9 mouse cellular contexts compared by ENCODE assay signal in the genomic region with DNA sequence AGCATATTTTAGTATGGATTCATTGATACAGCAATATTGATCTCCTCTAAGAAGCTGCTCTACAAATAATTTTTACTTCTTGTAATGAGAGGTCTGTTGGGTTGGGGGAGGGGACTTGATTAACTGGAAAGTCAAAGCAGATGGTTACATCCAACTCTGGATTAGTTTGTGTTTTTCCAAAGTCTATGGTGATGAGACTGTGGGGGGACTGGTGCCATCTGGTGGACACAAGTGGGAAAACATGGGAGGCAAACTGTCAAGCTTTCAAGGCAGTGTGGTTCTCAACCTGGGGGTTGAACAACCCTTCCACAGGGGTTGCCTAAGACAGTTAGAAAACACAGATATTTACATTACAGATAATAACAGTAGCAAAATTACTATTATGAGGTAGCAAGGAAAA. TPM values are rescaled to one million over a fixed set of nuclear protein-coding genes. Genes with fewer than 3 reads are reported as not detected.
DNase-seq lines count a peak whose midpoint lies in the region; ATAC-seq lines count a peak whose summit lies in the region.
"Had no signal": no experiment of that assay in that cellular context is flagged by ENCODE, and none has a peak within 500 bp of the region (broad histone marks: within the 10 kb centered on the region; RNA-seq: fewer than 3 reads in every experiment).

No protein-coding gene starts in this region.

- no peak overlapping the region for H3K9ac ChIP-seq in embryonic facial prominence, embryonic 11.5 days (replicated peaks; ENCODE audit: low read length)
- no peak overlapping the region for H3K9ac ChIP-seq in midbrain, embryonic 15.5 days
- H3K9ac ChIP-seq: heart, embryonic 13.5 days had no signal

- no peaks in the 10 kb centered on the region for H3K36me3 ChIP-seq in embryonic facial prominence, embryonic 11.5 days (replicated peaks; ENCODE audit: control insufficient read depth, insufficient read depth, low read depth, low read length)
- H3K36me3 ChIP-seq in midbrain, embryonic 15.5 days (replicated peaks) = no peaks in the 10 kb centered on the region
- H3K36me3 ChIP-seq: heart, embryonic 13.5 days had no signal

- H3K4me3 ChIP-seq in embryonic facial prominence, embryonic 11.5 days (ENCODE audit: low read depth, low read length) = no peak overlapping the region
- H3K4me3 ChIP-seq in midbrain, embryonic 15.5 days = no peak overlapping the region
- H3K4me3 ChIP-seq: heart, embryonic 13.5 days had no signal

- no peaks in the 10 kb centered on the region for H3K27me3 ChIP-seq in embryonic facial prominence, embryonic 11.5 days (ENCODE audit: control insufficient read depth, insufficient read depth, low read length)
- no peaks in the 10 kb centered on the region for H3K27me3 ChIP-seq in midbrain, embryonic 15.5 days (replicated peaks)
- H3K27me3 ChIP-seq: heart, embryonic 13.5 days had no signal

- DNase-seq in ovary, postnatal 36 days (ENCODE audit: low spot score) = peak; percentile 48
- DNase-seq in ovary, postnatal 10 days (ENCODE audit: low spot score) = no peak
- DNase-seq in adrenal gland, adult 8-10 months = peak; percentile 28
- peak; percentile 77 for DNase-seq in embryonic facial prominence, embryonic 11.5 days (ENCODE audit: low spot score)
- DNase-seq in heart, postnatal 4 days = peak; percentile 78
- peak; percentile 51 to 67 for DNase-seq in layer of hippocampus, postnatal 36 days
- peak; percentile 10 to 42 for DNase-seq in urinary bladder, postnatal 36 days (ENCODE audit: low spot score in 2 of 2)

- H3K27ac ChIP-seq in embryonic facial prominence, embryonic 11.5 days (replicated peaks; ENCODE audit: low read depth, low read length) = no peak overlapping the region
- H3K27ac ChIP-seq in midbrain, embryonic 15.5 days = no peak overlapping the region
- H3K27ac ChIP-seq: heart, embryonic 13.5 days had no signal

- no peaks in the 10 kb centered on the region for H3K9me3 ChIP-seq in embryonic facial prominence, embryonic 11.5 days (replicated peaks; ENCODE audit: control insufficient read depth, low read length)
- H3K9me3 ChIP-seq in midbrain, embryonic 15.5 days = no peaks in the 10 kb centered on the region
- H3K9me3 ChIP-seq: heart, embryonic 13.5 days had no signal

- ATAC-seq in embryonic facial prominence, embryonic 11.5 days (replicated peaks; ENCODE audit: insufficient number of reproducible peaks, low FRiP score, low TSS enrichment, low read depth) = no peak
- ATAC-seq in midbrain, embryonic 15.5 days (replicated peaks) = 0 out of 2 replicates have a peak, but pooled peaks have one; percentile 48

- no peak overlapping the region for H3K4me2 ChIP-seq in embryonic facial prominence, embryonic 11.5 days (ENCODE audit: low read depth, low read length)
- no peak overlapping the region for H3K4me2 ChIP-seq in midbrain, embryonic 15.5 days
- H3K4me2 ChIP-seq: heart, embryonic 13.5 days had no signal

- no peaks in the 10 kb centered on the region for H3K4me1 ChIP-seq in embryonic facial prominence, embryonic 11.5 days (ENCODE audit: control insufficient read depth, insufficient read depth, low read length)
- no peaks in the 10 kb centered on the region for H3K4me1 ChIP-seq in midbrain, embryonic 15.5 days

RNA-seq across cellular contexts. Expression of gene Tmem182, which starts 39.2 kb away (rescaled TPM):
- total RNA-seq in adrenal gland, adult 8-10 months (2022) = 10 to 100 TPM in 1 of 4 experiments, 1 to 10 TPM in 2, under 1 TPM in 1; 0.56 to 12.3 (median 3.0) TPM
- 0.17 and 0.36 TPM in 2 replicates for polyA plus RNA-seq in embryonic facial prominence, embryonic 11.5 days (2014; fragmentation: Nextera tagmentation; extraction: Ambion mirVana)
- total RNA-seq in heart, postnatal 4 days (2021) = 100 to 1,000 TPM in 1 of 2 experiments, 10 to 100 TPM in 1; 99.0 to 101 TPM
- total RNA-seq in layer of hippocampus, postnatal 36 days (2021) = under 1 TPM; 0.13 to 0.25 TPM
- 0.06 TPM in 2 replicates for polyA plus RNA-seq in midbrain, embryonic 15.5 days (2015; fragmentation: Nextera tagmentation; extraction: Ambion mirVana)

RNA-seq across cellular contexts. Expression of gene Mfsd9, which starts 54.1 kb away (rescaled TPM):
- total RNA-seq in adrenal gland, adult 8-10 months (2022) = 1 to 10 TPM; 3.5 to 4.3 (median 3.6) TPM
- polyA plus RNA-seq in embryonic facial prominence, embryonic 11.5 days (2014; fragmentation: Nextera tagmentation; extraction: Ambion mirVana) = 2.6 and 3.8 TPM in 2 replicates
- 1 to 10 TPM; 1.4 TPM for total RNA-seq in heart, postnatal 4 days (2021)
- total RNA-seq in layer of hippocampus, postnatal 36 days (2021) = 1 to 10 TPM; 5.5 TPM
- 6.6 and 8.5 TPM in 2 replicates for polyA plus RNA-seq in midbrain, embryonic 15.5 days (2015; fragmentation: Nextera tagmentation; extraction: Ambion mirVana)

Comparison
In these comparisons a context has a peak if more than half of its experiments do, and no peak if none do; other contexts are left out.
1. RNA of gene Tmem182, which starts 39.2 kb away (total RNA-seq): 99.0 to 101 TPM in heart, postnatal 4 days; 0.56 to 12.3 TPM in adrenal gland, adult 8-10 months and 0.13 to 0.25 TPM in layer of hippocampus, postnatal 36 days; every median in the first group is over 4 times any median in the second.